Mouse (Mus musculus): ENCODE data around the gene Lpin1. TPM values are rescaled to one million over a fixed set of nuclear protein-coding genes. Genes with fewer than 3 reads are reported as not detected.

Lpin1 gene
- total RNA-seq, 2 experiments from 2014 or later: 19.6 to 23.0 TPM

DNA sequence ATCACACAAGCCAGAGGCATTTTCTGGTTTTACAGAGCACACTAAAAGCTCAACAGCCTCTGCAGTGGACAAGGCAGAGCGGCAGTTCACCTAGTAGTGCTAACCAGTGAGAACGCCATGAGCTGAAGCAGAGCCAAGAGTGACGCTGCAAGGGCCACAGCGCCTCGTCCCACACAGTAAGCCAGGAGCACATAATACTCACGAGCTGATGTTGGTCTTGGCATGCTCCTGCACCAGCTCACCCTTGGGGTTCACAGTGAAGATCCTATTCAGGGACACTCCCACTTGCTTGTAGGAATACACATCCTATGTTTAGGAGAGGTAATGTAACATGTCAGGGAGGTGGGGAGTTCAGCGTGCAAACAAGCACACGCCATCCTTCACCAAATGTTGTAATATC is 70.1 kb downstream of the Lpin1 start:
- no peak for DNase-seq (ENCODE audit: low spot score in 2 of 2)
- intact Hi-C loops (cut with DNase I): no loop called here

- DNase-seq (ENCODE audit: low spot score in 2 of 2): no peak
- intact Hi-C loops (cut with DNase I): loop anchor here (10.0 kb wide), 1 partner anchor 935 kb away; no protein-coding TSS in a partner anchor
Measured at GRCm38 (mm10) chr12:16539965-16540661, 70.7 kb downstream of the Lpin1 start.

DNA sequence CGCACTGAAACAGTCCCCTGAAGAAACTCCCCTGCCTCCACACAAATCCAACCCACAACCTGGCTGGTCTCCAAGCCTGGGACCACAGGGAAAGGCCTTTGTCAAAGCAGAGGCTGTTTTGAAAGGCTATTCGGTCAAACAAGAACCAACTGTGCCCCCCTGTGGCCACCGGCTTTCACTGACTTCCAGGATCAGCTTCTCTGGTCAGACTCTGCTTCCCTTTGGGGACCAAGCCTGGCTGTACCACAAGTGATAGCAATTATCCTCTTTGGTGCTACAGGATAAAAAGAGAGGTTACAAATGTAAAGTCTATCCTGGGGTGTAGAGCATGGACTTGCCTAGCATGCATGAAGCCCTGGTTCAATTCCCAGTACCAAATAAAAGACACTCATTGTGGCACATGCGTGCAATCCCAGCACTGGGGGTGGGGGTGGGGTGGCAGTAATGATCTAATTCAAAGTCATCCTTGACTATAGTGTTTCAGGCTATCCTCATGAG is 77.4 kb downstream of the Lpin1 start:
- intact Hi-C loops (cut with DNase I): loop anchor here (1.0 to 10.0 kb wide), 3 partner anchors 717 to 997 kb away; partner anchors contain the start of gene Trib2
- DNase-seq (ENCODE audit: low spot score in 2 of 2): peak; percentile 74 to 85

- intact Hi-C loops (cut with DNase I): loop anchor here (1.0 to 10.0 kb wide), 3 partner anchors 717 to 996 kb away; partner anchors contain the start of gene Trib2
- no peak for DNase-seq (ENCODE audit: low spot score in 2 of 2)
Measured at GRCm38 (mm10) chr12:16532860-16533230, 77.9 kb downstream of the Lpin1 start.

GRCm38 (mm10) chr12:16531956-16532859 is 78.6 kb downstream of the Lpin1 start:
- intact Hi-C loops (cut with DNase I): loop anchor here (2.0 to 10.0 kb wide), 2 partner anchors 927 to 995 kb away; no protein-coding TSS in a partner anchor
- peak in 1 of 2 experiments; percentile 25 for DNase-seq (ENCODE audit: low spot score in 2 of 2)

DNA sequence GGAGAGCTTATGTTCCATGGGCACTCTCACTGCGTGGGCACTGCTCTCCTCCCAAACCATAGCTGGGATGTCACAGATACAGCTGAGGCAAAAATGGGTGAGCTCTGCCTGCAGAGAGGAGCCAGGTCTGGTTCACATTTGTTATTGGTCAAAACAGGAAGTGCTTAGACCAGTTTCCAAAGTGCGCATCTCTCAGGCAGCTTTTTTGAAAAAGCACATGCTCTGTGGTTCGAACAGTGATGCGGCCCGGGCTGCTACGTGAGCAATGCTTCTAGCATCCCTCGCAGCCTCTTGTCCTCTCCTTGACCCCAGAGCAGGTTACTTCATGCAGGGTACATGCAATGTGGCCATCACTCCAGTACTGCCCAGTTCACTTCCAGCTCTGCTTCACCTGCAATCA is 82.1 kb downstream of the Lpin1 start:
- no peak for DNase-seq (ENCODE audit: low spot score in 2 of 2)
- intact Hi-C loops (cut with DNase I): no loop called here

DNA sequence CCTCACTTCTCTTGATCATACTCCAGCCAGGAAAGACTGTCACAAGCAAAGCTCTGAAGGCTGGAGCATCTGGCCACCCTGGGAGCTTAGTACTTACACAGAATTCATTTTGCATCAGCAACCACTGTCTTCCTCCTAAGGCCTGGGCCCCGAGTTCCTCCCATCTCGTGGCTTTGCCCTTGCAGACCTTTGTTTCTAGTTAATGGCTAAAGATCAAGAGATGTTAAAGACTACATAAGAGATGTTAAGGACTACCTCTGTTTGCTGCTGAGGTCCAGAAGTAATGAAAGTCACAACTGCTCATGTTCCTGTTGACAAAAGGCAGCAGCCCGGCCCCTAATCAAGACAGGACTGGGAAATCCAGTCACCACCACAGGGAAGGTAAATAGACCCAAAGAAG is 82.8 kb downstream of the Lpin1 start:
- intact Hi-C loops (cut with DNase I): no loop called here

DNA sequence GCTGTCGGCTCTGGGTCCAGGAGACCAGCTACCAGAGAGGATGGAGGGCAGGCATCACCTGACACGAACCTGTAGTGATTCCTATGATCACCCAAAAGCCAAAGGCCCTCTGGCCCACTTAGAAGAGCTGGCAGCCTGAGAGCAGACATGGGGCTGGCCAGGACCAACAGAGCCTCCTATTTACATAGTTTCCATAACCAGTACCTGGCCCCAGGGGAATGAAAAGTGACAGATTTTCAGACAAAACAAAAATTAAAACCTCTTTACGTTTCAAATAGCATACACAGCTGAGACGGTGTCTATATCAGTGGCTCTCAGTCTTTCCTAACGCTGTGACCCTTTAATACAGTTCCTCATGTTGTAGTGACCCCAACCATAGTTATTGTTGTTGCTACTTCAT is 83.9 kb downstream of the Lpin1 start:
- DNase-seq (ENCODE audit: low spot score in 2 of 2): no peak
- intact Hi-C loops (cut with DNase I): no loop called here

More for the DNA sequence above, 82.8 kb downstream of the Lpin1 start:
- no peak for DNase-seq (ENCODE audit: low spot score in 2 of 2)

DNA sequence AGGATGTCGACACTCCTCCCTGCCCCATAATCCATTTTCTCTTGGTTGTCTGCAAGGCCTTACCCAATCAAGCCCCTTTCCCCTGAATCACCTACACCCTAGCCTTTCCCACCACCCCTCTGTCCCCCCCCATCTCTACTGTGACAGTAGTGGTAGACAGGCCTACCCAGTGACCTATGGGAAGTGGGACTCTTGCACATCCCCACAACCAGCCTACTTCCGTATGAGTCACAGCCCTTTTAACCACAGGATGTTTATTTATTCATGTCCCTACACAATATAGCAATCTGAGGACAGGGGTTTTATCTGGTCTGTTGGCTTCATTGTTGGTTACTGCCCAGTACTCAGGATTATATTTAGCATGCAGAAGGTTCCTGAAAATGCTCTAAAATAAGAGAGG is 84.6 kb downstream of the Lpin1 start:
- DNase-seq (ENCODE audit: low spot score in 2 of 2): no peak
- intact Hi-C loops (cut with DNase I): no loop called here

DNA sequence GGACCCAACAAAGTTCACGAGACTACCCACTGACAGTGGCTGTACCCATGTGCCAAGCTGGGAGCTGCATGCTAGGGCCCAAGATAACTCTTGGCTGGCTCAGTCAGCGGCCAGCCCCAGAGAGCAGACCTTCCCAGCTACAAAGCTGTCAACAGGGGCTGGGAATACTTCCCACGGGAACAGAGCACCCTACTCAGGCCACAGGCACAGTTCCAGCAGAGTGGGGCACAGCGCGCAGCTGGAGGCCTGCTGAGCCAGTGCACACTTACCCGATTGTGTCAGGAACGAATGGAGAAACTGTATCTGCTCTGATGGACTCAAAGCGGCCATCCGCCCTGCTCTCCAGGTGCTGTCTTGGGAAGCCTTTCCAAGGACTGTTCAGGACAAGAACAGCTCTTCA is 95.6 kb downstream of the Lpin1 start:
- intact Hi-C loops (cut with DNase I): no loop called here
- peak; percentile 15 to 27 for DNase-seq (ENCODE audit: low spot score in 2 of 2)

GRCm38 (mm10) chr12:16512991-16513390 is 97.8 kb downstream of the Lpin1 start:
- no peak for DNase-seq (ENCODE audit: low spot score in 2 of 2)
- intact Hi-C loops (cut with DNase I): no loop called here

- intact Hi-C loops (cut with DNase I): loop anchor here (2.0 to 10.0 kb wide), 4 partner anchors 254 to 972 kb away; no protein-coding TSS in a partner anchor
- DNase-seq (ENCODE audit: low spot score in 2 of 2): peak; percentile 33 to 46
Measured at GRCm38 (mm10) chr12:16509122-16509752, 101.5 kb downstream of the Lpin1 start.

GRCm38 (mm10) chr12:16506796-16507790 is 103.7 kb downstream of the Lpin1 start:
- DNase-seq (ENCODE audit: low spot score in 2 of 2): no peak
- intact Hi-C loops (cut with DNase I): loop anchor here (5.0 to 10.0 kb wide), 3 partner anchors 252 to 970 kb away; no protein-coding TSS in a partner anchor

- no peak for DNase-seq (ENCODE audit: low spot score in 2 of 2)
- intact Hi-C loops (cut with DNase I): loop anchor here (10.0 kb wide), 1 partner anchor 249 kb away; no protein-coding TSS in a partner anchor
Measured at GRCm38 (mm10) chr12:16504244-16504643, 106.5 kb downstream of the Lpin1 start.

DNA sequence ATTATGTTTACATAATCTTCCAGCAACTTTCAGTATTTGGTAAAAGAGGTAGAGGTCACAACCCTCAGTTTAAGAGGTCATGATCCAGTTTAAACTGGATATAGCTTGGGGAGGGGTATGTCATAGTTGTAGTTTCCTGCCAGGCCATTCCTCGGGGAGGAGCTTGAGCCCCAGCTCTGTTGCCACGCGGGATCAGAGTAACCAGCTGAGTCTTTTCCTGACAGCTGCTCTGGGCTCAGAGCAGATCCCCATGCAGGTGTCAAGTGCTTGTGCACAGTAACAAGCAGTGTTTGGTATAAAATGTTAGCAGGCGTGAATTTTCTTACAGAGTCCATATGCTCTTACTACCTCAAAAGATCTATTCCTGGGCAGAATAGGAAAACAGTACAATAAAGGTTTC is 112.8 kb downstream of the Lpin1 start:
- no peak for DNase-seq (ENCODE audit: low spot score in 2 of 2)
- intact Hi-C loops (cut with DNase I): no loop called here

DNA sequence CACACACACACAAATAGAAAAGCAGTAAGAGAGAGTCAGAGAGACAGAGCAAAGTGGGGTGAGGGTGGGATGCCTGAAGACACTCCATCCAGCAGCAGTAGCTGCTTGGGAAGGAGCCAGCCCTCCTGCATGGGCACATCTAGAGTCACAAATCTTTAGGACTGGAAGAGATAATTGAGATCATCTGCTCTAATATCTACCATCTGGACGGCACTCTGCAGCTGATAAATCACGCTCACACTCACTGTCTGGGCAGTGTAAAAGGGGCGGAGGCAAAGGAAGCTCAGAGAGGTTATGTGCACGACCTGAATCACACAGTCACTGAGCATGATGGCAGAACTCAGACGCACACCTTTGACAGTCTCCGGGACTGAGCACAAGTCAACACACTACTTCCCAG is 118.1 kb downstream of the Lpin1 start:
- intact Hi-C loops (cut with DNase I): no loop called here
- no peak for DNase-seq (ENCODE audit: low spot score in 2 of 2)

GRCm38 (mm10) chr12:16488899-16489298 is 121.9 kb downstream of the Lpin1 start:
- DNase-seq (ENCODE audit: low spot score in 2 of 2): no peak
- intact Hi-C loops (cut with DNase I): no loop called here

GRCm38 (mm10) chr12:16487453-16487852 is 123.3 kb downstream of the Lpin1 start:
- DNase-seq (ENCODE audit: low spot score in 2 of 2): no peak
- intact Hi-C loops (cut with DNase I): no loop called here
